Comparison of ENCODE assay signal across 16 mouse cellular contexts in the genomic region with DNA sequence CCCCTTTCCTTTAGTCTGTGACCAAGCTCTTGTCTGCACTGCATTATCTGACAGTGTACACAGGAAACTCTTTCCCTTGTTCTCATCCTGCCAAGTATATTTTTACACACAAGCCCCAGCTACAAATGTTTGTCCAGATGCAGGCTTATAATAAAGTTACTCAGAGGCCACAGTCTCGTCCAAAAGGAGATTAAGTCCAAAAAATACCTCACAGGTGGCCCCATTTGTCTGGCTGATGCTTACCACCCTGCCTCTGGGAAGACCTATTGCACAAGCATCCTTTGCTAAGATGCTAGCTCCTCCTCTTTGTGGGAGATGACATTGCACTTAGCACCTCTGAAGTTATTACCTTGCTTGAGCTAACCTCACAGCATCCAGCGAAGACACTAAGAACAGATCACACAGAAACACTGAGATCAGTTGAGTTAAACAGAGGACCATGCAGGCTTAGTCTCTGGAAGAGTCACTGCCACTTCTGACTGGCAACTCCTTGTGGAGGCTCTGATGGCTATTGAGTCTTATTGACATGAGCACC. TPM values are rescaled to one million over a fixed set of nuclear protein-coding genes. Genes with fewer than 3 reads are reported as not detected.
"Had no signal": no experiment of that assay in that cellular context is flagged by ENCODE, and none has a peak within 500 bp of the region (broad histone marks: within the 10 kb centered on the region; RNA-seq: fewer than 3 reads in every experiment).

No protein-coding gene starts in this region.

RNA-seq across cellular contexts. Expression of gene Gm14412, which starts 3.3 kb away (rescaled TPM):
- polyA plus RNA-seq: large intestine, adult 2 months; liver, postnatal 0 days had no signal

RNA-seq across cellular contexts. Expression of gene Gm14409, which starts 54.0 kb away (rescaled TPM):
- total RNA-seq: megakaryocyte progenitor cell, adult 5-6 weeks had no signal
- polyA plus RNA-seq: intestine, embryonic 16.5 days; kidney, embryonic 14.5 days; kidney, postnatal 0 days; large intestine, adult 2 months; limb, embryonic 10.5 days; limb, embryonic 13.5 days; liver, embryonic 11.5 days; liver, embryonic 14.5 days; liver, postnatal 0 days; midbrain, embryonic 12.5 days; midbrain, embryonic 15.5 days; neural tube, embryonic 12.5 days; neural tube, embryonic 15.5 days; stomach, embryonic 16.5 days; testis, adult 2 months had no signal
